Mouse (Mus musculus): Measurements from ENCODE around the gene Bicral.
"Not testable (repeated sequence)": the region's sequence is repeated elsewhere in the genome, so short reads cannot be mapped to it uniquely, and the experiment has no call there.

Gene Bicral

GRCm38 (mm10) chr17:46797386-46797785 lies 60.9 kb downstream of the Bicral start:
- DNase-seq (ENCODE audit: low read depth, low spot score), result no peak

- no peak for DNase-seq (ENCODE audit: low read depth, low spot score)
Measured at GRCm38 (mm10) chr17:46796743-46797142, 61.5 kb downstream of the Bicral start.

GRCm38 (mm10) chr17:46792963-46793362 lies 65.3 kb downstream of the Bicral start:
- DNase-seq (ENCODE audit: low read depth, low spot score), result no peak

- DNase-seq (ENCODE audit: low read depth, low spot score), result not testable (repeated sequence)
Measured at GRCm38 (mm10) chr17:46787974-46788373, 70.3 kb downstream of the Bicral start.

GRCm38 (mm10) chr17:46786952-46787351 lies 71.3 kb downstream of the Bicral start:
- no peak for DNase-seq (ENCODE audit: low read depth, low spot score)

- DNase-seq (ENCODE audit: low read depth, low spot score), result no peak
Measured at GRCm38 (mm10) chr17:46783222-46783565, 75.1 kb downstream of the Bicral start.

GRCm38 (mm10) chr17:46782341-46783221 lies 75.7 kb downstream of the Bicral start, which contains the start of gene Rpl7l1:
Rpl7l1 (minus strand) TSS chr17:46782672.
- peak; percentile 96 for DNase-seq (ENCODE audit: low read depth, low spot score)

- no peak for DNase-seq (ENCODE audit: low read depth, low spot score)
Measured at GRCm38 (mm10) chr17:46781876-46782275, 76.4 kb downstream of the Bicral start.

- no peak for DNase-seq (ENCODE audit: low read depth, low spot score)
Measured at GRCm38 (mm10) chr17:46776087-46776486, 82.2 kb downstream of the Bicral start.

- no peak for DNase-seq (ENCODE audit: low read depth, low spot score)
Measured at GRCm38 (mm10) chr17:46775070-46775469, 83.2 kb downstream of the Bicral start.

- no peak for DNase-seq (ENCODE audit: low read depth, low spot score)
Measured at GRCm38 (mm10) chr17:46774131-46774472, 84.2 kb downstream of the Bicral start.

- peak; percentile 72 for DNase-seq (ENCODE audit: low read depth, low spot score)
Measured at GRCm38 (mm10) chr17:46773278-46774130, 84.8 kb downstream of the Bicral start.

- DNase-seq (ENCODE audit: low read depth, low spot score), result peak; percentile 96
Measured at GRCm38 (mm10) chr17:46772404-46773277, 85.6 kb downstream of the Bicral start, which contains the start of gene 2310039H08Rik. 2310039H08Rik (plus strand) TSS chr17:46772635.

GRCm38 (mm10) chr17:46772038-46772403 lies 86.3 kb downstream of the Bicral start:
- no peak for DNase-seq (ENCODE audit: low read depth, low spot score)

GRCm38 (mm10) chr17:46771616-46772015 lies 86.7 kb downstream of the Bicral start:
- no peak for DNase-seq (ENCODE audit: low read depth, low spot score)

- no peak for DNase-seq (ENCODE audit: low read depth, low spot score)
Measured at GRCm38 (mm10) chr17:46771025-46771424, 87.3 kb downstream of the Bicral start.

GRCm38 (mm10) chr17:46770546-46770945 lies 87.7 kb downstream of the Bicral start:
- no peak for DNase-seq (ENCODE audit: low read depth, low spot score)

GRCm38 (mm10) chr17:46767868-46768267 lies 90.4 kb downstream of the Bicral start:
- no peak for DNase-seq (ENCODE audit: low read depth, low spot score)

- DNase-seq (ENCODE audit: low read depth, low spot score), result peak; percentile 81
Measured at GRCm38 (mm10) chr17:46764916-46765315, 93.4 kb downstream of the Bicral start.

GRCm38 (mm10) chr17:46763544-46763943 lies 94.7 kb downstream of the Bicral start, which contains the start of gene Ptcra:
Ptcra (minus strand) TSS chr17:46763712.
- no peak for DNase-seq (ENCODE audit: low read depth, low spot score)

GRCm38 (mm10) chr17:46758753-46759152 lies 99.5 kb downstream of the Bicral start:
- peak; percentile 43 for DNase-seq (ENCODE audit: low read depth, low spot score)

Measured in brain, adult 2 months (tissue).